Mouse (Mus musculus) liver, embryonic 11.5 days (tissue): ENCODE data around the gene 1700049E17Rik2. TPM values are rescaled to one million over a fixed set of nuclear protein-coding genes. Genes with fewer than 3 reads are reported as not detected.
"Not testable (repeated sequence)": the region's sequence is repeated elsewhere in the genome, so short reads cannot be mapped to it uniquely, and the experiment has no call there.

Experiments
- ATAC-seq: fragments of 200-750 bp; cut with Nextera tagmentation; replicated peaks from 2 replicates; pipeline ENCODE4 v1.8.0; 2017; ENCODE audit warnings: moderate number of reproducible peaks, mild to moderate bottlenecking, moderate TSS enrichment, moderate library complexity; ENCODE audit not compliant: low FRiP score
- DNase-seq: peaks from one replicate; pipeline ENCODE4 v3.0.0-alpha.2; 2017; ENCODE audit warnings: low spot score
- H3K27ac ChIP-seq: fragments of 300-500 bp; sonication (generic); 2 replicates; pipeline ENCODE4 v1.5.1; 2014; ENCODE audit warnings: mild to moderate bottlenecking, low read depth, low read length, control low read depth
- H3K27me3 ChIP-seq: fragments of 300-500 bp; sonication (generic); replicated peaks from 2 replicates; pipeline ENCODE4 v1.6.1; 2014; ENCODE audit warnings: low read length, mixed read lengths; ENCODE audit not compliant: control insufficient read depth, insufficient read depth
- H3K36me3 ChIP-seq: fragments of 300-500 bp; sonication (generic); 2 replicates; pipeline ENCODE4 v1.6.1; 2014; ENCODE audit warnings: mild to moderate bottlenecking, low read length, moderate library complexity, mixed read lengths; ENCODE audit not compliant: control insufficient read depth, insufficient read depth
- H3K4me1 ChIP-seq: fragments of 300-500 bp; sonication (generic); replicated peaks from 2 replicates; pipeline ENCODE4 v1.6.1; 2014; ENCODE audit warnings: low read length, mixed read lengths; ENCODE audit not compliant: control insufficient read depth, insufficient read depth
- H3K4me2 ChIP-seq: fragments of 300-500 bp; sonication (generic); 2 replicates; pipeline ENCODE4 v1.6.1; 2014; ENCODE audit warnings: mild to moderate bottlenecking, control low read depth, moderate library complexity
- H3K4me3 ChIP-seq: fragments of 300-500 bp; sonication (generic); 2 replicates; pipeline ENCODE4 v1.5.1; 2014; ENCODE audit warnings: low read depth, low read length, control low read depth
- H3K9ac ChIP-seq: fragments of 300-500 bp; sonication (generic); 2 replicates; pipeline ENCODE4 v1.6.1; 2014; ENCODE audit warnings: low read depth, low read length, control low read depth
- H3K9me3 ChIP-seq: fragments of 300-500 bp; sonication (generic); 2 replicates; pipeline ENCODE4 v1.6.1; 2016; ENCODE audit warnings: low read length, inconsistent platforms, mixed read lengths; ENCODE audit not compliant: control insufficient read depth
- WGBS: fragments of 180-500 bp; shearing (Covaris S2); extraction: QIAGEN DNeasy Blood & Tissue Kit; methylation state at CpG from one replicate; pipeline ENCODE4 v1.1.7; 2014; 5-methylcytosine and 5-hydroxymethylcytosine counted together
- polyA plus RNA-seq: library from polyadenylated mRNA; unstranded; fragments of >200 nt; fragmentation: Nextera tagmentation; extraction: Ambion mirVana; gene quantifications from 2 replicates; pipeline ENCODE4 v1.2.1, GENCODE M21; 2014

The 1700049E17Rik2 gene
- not detected in 2 replicates for polyA plus RNA-seq

- not testable (repeated sequence) for ATAC-seq, H3K4me2 ChIP-seq, H3K27me3 ChIP-seq, H3K9me3 ChIP-seq, H3K36me3 ChIP-seq, H3K4me1 ChIP-seq, DNase-seq, H3K9ac ChIP-seq, H3K27ac ChIP-seq, H3K4me3 ChIP-seq
- WGBS: no CpG with 5 or more reads among the region's 1 CpGs
Observed at GRCm38 (mm10) chr14:41572911-41573310, at the start of gene 1700049E17Rik2. TSS of gene 1700049E17Rik2 (plus strand) at chr14:41573211.

GRCm38 (mm10) chr14:41524695-41525094 lies 48.3 kb upstream of the 1700049E17Rik2 start:
- 57% methylated on average over 1 of the region's 1 CpGs for WGBS
- not testable (repeated sequence) for H3K27ac ChIP-seq, H3K4me1 ChIP-seq, H3K9me3 ChIP-seq, ATAC-seq, H3K4me3 ChIP-seq, H3K9ac ChIP-seq, H3K4me2 ChIP-seq, H3K27me3 ChIP-seq, H3K36me3 ChIP-seq, DNase-seq

- H3K36me3 ChIP-seq, DNase-seq, H3K9me3 ChIP-seq, H3K27ac ChIP-seq, H3K27me3 ChIP-seq, H3K4me3 ChIP-seq, H3K4me1 ChIP-seq, ATAC-seq, H3K4me2 ChIP-seq, H3K9ac ChIP-seq: not testable (repeated sequence)
- WGBS: no CpG with 5 or more reads among the region's 2 CpGs
Observed at GRCm38 (mm10) chr14:41555483-41555882, 17.5 kb upstream of the 1700049E17Rik2 start, which contains the start of gene Gm7970. TSS of gene Gm7970 (minus strand) at chr14:41555583.

- H3K4me1 ChIP-seq, H3K27me3 ChIP-seq, DNase-seq, H3K27ac ChIP-seq, H3K4me3 ChIP-seq, H3K36me3 ChIP-seq, H3K4me2 ChIP-seq, ATAC-seq, H3K9me3 ChIP-seq, H3K9ac ChIP-seq: not testable (repeated sequence)
- 73% methylated on average over 1 of the region's 1 CpGs for WGBS
Observed at GRCm38 (mm10) chr14:41586346-41586745, 13.3 kb downstream of the 1700049E17Rik2 start.

GRCm38 (mm10) chr14:41600935-41601334 lies 27.9 kb downstream of the 1700049E17Rik2 start:
- ATAC-seq, H3K9ac ChIP-seq, H3K36me3 ChIP-seq, DNase-seq, H3K4me3 ChIP-seq, H3K27me3 ChIP-seq, H3K4me1 ChIP-seq, H3K9me3 ChIP-seq, H3K4me2 ChIP-seq, H3K27ac ChIP-seq: not testable (repeated sequence)
- WGBS: 85% methylated on average over 15 of the region's 15 CpGs

GRCm38 (mm10) chr14:41610690-41611089 lies 37.7 kb downstream of the 1700049E17Rik2 start:
- 78% methylated on average over 1 of the region's 1 CpGs for WGBS
- H3K36me3 ChIP-seq, ATAC-seq, H3K4me1 ChIP-seq, H3K27ac ChIP-seq, H3K9me3 ChIP-seq, DNase-seq, H3K4me3 ChIP-seq, H3K27me3 ChIP-seq, H3K9ac ChIP-seq, H3K4me2 ChIP-seq: not testable (repeated sequence)

- 90% methylated on average over 4 of the region's 5 CpGs for WGBS
- H3K4me2 ChIP-seq, H3K9me3 ChIP-seq, H3K4me3 ChIP-seq, H3K27ac ChIP-seq, ATAC-seq, DNase-seq, H3K36me3 ChIP-seq, H3K4me1 ChIP-seq, H3K9ac ChIP-seq, H3K27me3 ChIP-seq: not testable (repeated sequence)
Observed at GRCm38 (mm10) chr14:41622535-41622934, 49.5 kb downstream of the 1700049E17Rik2 start.

GRCm38 (mm10) chr14:41624512-41624911 lies 51.5 kb downstream of the 1700049E17Rik2 start, which contains the start of gene Gm3072:
TSS of gene Gm3072 (minus strand) at chr14:41624612.
- H3K9me3 ChIP-seq, H3K4me2 ChIP-seq, H3K4me3 ChIP-seq, H3K36me3 ChIP-seq, H3K27me3 ChIP-seq, H3K9ac ChIP-seq, H3K4me1 ChIP-seq, ATAC-seq, DNase-seq, H3K27ac ChIP-seq: not testable (repeated sequence)
- 79% methylated on average over 1 of the region's 2 CpGs for WGBS

- H3K36me3 ChIP-seq, DNase-seq, H3K9ac ChIP-seq, H3K4me2 ChIP-seq, ATAC-seq, H3K4me3 ChIP-seq, H3K27ac ChIP-seq, H3K9me3 ChIP-seq, H3K4me1 ChIP-seq, H3K27me3 ChIP-seq: not testable (repeated sequence)
- WGBS: 84% methylated on average over 9 of the region's 11 CpGs
Observed at GRCm38 (mm10) chr14:41630144-41630543, 57.1 kb downstream of the 1700049E17Rik2 start.
